Mouse (Mus musculus): Measurements from ENCODE around the gene Lamp1. TPM values are rescaled to one million over a fixed set of nuclear protein-coding genes. Genes with fewer than 3 reads are reported as not detected.
"Not testable (repeated sequence)": the region's sequence is repeated elsewhere in the genome, so short reads cannot be mapped to it uniquely, and the experiment has no call there.

Lamp1 gene
- 236 and 247 TPM in 2 replicates for polyA plus RNA-seq (2016; fragmentation: Nextera tagmentation; extraction: Ambion mirVana)

- H3K9me3 ChIP-seq = no peaks in the 10 kb centered on the region
- H3K4me3 ChIP-seq = peak within 1 kb of the TSS; percentile 100
- H3K9ac ChIP-seq = peak within 1 kb of the TSS; percentile 98
- no peaks in the 10 kb centered on the region for H3K36me3 ChIP-seq
- H3K4me2 ChIP-seq (replicated peaks) = peak within 1 kb of the TSS; percentile 81
- WGBS = 2% methylated on average over 50 of the region's 50 CpGs
- peaks cover 10% of the 10 kb centered on the region for H3K4me1 ChIP-seq
- ATAC-seq (ENCODE audit: insufficient number of reproducible peaks, insufficient read depth, low FRiP score, low TSS enrichment) = peak; percentile 88
- no peaks in the 10 kb centered on the region for H3K27me3 ChIP-seq
- H3K27ac ChIP-seq = peak within 1 kb of the TSS; percentile 47
Measured at GRCm38 (mm10) chr8:13158718-13159376, at the start of gene Lamp1. Lamp1 (plus strand) TSS chr8:13159161.

- ATAC-seq (ENCODE audit: insufficient number of reproducible peaks, insufficient read depth, low FRiP score, low TSS enrichment) = no peak
- Histone ChIP-seq H3K4me2 (replicated peaks) (no peak overlapping the region), H3K9me3 (no peaks in the 10 kb centered on the region), H3K27me3 (no peaks in the 10 kb centered on the region), H3K4me3 (no peak overlapping the region), H3K9ac (no peak overlapping the region), H3K4me1 (peaks cover 6% of the 10 kb centered on the region), H3K27ac (no peak overlapping the region), H3K36me3 (peaks cover 14% of the 10 kb centered on the region)
- WGBS = 79% methylated on average over 1 of the region's 1 CpGs
Measured at GRCm38 (mm10) chr8:13109416-13109960, 49.5 kb upstream of the Lamp1 start.

GRCm38 (mm10) chr8:13111917-13112316, 47.0 kb upstream of the Lamp1 start:
- H3K4me2 ChIP-seq (replicated peaks) = no peak overlapping the region

GRCm38 (mm10) chr8:13113232-13113631, 45.7 kb upstream of the Lamp1 start:
- 91% methylated on average over 4 of the region's 4 CpGs for WGBS
- no peaks in the 10 kb centered on the region for H3K27me3 ChIP-seq
- no peaks in the 10 kb centered on the region for H3K9me3 ChIP-seq

More at GRCm38 (mm10) chr8:13111917-13112316, 47.0 kb upstream of the Lamp1 start:
- Histone ChIP-seq H3K27ac (no peak overlapping the region), H3K36me3 (peaks cover 24% of the 10 kb centered on the region), H3K27me3 (no peaks in the 10 kb centered on the region), H3K4me1 (no peaks in the 10 kb centered on the region), H3K9ac (no peak overlapping the region), H3K9me3 (no peaks in the 10 kb centered on the region), H3K4me3 (no peak overlapping the region)
- no peak for ATAC-seq (ENCODE audit: insufficient number of reproducible peaks, insufficient read depth, low FRiP score, low TSS enrichment)
- WGBS = 87% methylated on average over 11 of the region's 11 CpGs

GRCm38 (mm10) chr8:13117096-13117495, 41.9 kb upstream of the Lamp1 start:
- 85% methylated on average over 2 of the region's 2 CpGs for WGBS
- Histone ChIP-seq H3K4me1 (no peaks in the 10 kb centered on the region), H3K27me3 (no peaks in the 10 kb centered on the region), H3K36me3 (peaks cover 48% of the 10 kb centered on the region), H3K4me2 (replicated peaks) (no peak overlapping the region), H3K27ac (no peak overlapping the region), H3K9ac (no peak overlapping the region), H3K9me3 (no peaks in the 10 kb centered on the region), H3K4me3 (no peak overlapping the region)
- ATAC-seq (ENCODE audit: insufficient number of reproducible peaks, insufficient read depth, low FRiP score, low TSS enrichment) = no peak

More at GRCm38 (mm10) chr8:13113232-13113631, 45.7 kb upstream of the Lamp1 start:
- no peak overlapping the region for H3K4me2 ChIP-seq (replicated peaks)
- H3K4me1 ChIP-seq = no peaks in the 10 kb centered on the region
- H3K27ac ChIP-seq = no peak overlapping the region
- H3K4me3 ChIP-seq = no peak overlapping the region
- ATAC-seq (ENCODE audit: insufficient number of reproducible peaks, insufficient read depth, low FRiP score, low TSS enrichment) = no peak
- H3K36me3 ChIP-seq = peaks cover 32% of the 10 kb centered on the region
- H3K9ac ChIP-seq = no peak overlapping the region

DNA sequence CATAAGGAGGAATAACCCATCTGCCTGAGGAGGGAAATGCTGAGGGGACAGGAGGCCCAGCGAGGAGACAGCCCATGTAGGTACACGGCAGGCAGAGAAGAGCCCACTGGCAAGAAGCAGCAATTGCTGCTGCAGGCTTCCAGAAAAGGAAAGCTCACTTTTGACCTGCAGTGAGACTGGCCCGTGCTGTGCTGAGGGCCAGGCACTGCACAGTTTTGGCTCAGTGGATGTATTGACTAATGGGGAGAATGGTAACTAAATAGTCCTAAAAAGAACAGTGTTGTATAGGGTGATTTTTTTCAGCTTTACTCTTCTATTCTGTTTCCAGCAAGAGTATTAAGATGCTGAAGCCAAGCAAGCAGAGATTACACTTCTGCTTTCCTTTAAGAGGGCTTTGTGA, 40.4 kb upstream of the Lamp1 start:
- Histone ChIP-seq H3K27ac (no peak overlapping the region), H3K27me3 (no peaks in the 10 kb centered on the region), H3K36me3 (peaks cover 47% of the 10 kb centered on the region), H3K4me2 (replicated peaks) (no peak overlapping the region), H3K9ac (no peak overlapping the region), H3K9me3 (no peaks in the 10 kb centered on the region), H3K4me1 (no peaks in the 10 kb centered on the region), H3K4me3 (no peak overlapping the region)
- ATAC-seq (ENCODE audit: insufficient number of reproducible peaks, insufficient read depth, low FRiP score, low TSS enrichment) = no peak
- 84% methylated on average over 3 of the region's 3 CpGs for WGBS

GRCm38 (mm10) chr8:13120882-13121665, 37.9 kb upstream of the Lamp1 start:
- Histone ChIP-seq H3K9ac (no peak overlapping the region), H3K27ac (no peak overlapping the region), H3K4me3 (no peak overlapping the region), H3K9me3 (no peaks in the 10 kb centered on the region), H3K27me3 (no peaks in the 10 kb centered on the region), H3K4me1 (no peaks in the 10 kb centered on the region), H3K36me3 (peaks cover 55% of the 10 kb centered on the region), H3K4me2 (replicated peaks) (no peak overlapping the region)
- WGBS = 92% methylated on average over 7 of the region's 7 CpGs
- no peak for ATAC-seq (ENCODE audit: insufficient number of reproducible peaks, insufficient read depth, low FRiP score, low TSS enrichment)

DNA sequence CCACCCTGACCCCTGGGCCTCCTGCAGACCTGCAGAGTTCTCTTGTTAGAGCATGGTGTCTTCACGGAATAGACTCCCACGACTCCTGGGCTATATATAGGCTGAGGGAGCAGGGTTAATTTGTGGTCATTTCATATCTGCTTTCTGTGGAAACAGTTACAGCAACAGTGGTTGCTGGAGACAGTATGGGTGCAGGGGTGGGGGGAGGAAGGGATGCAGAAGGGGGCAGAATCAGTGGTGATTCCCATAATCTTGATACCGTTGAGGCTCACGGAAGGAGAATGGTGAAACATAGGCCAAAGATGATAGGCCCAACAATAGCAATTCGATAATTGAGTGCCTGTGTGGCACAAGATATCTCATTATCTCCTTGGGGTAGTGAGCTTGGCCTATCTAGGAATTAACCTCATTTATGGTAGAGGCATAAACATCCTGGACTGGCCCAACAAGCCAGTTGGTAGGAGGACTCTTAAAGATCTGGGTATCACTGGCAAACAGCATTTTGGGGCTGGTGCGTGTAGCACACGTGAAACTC, 36.0 kb upstream of the Lamp1 start:
- 91% methylated on average over 7 of the region's 7 CpGs for WGBS
- Histone ChIP-seq H3K27ac (no peak overlapping the region), H3K4me3 (no peak overlapping the region), H3K9me3 (no peaks in the 10 kb centered on the region), H3K36me3 (peaks cover 64% of the 10 kb centered on the region), H3K27me3 (no peaks in the 10 kb centered on the region), H3K9ac (no peak overlapping the region), H3K4me2 (replicated peaks) (no peak overlapping the region), H3K4me1 (no peaks in the 10 kb centered on the region)
- ATAC-seq (ENCODE audit: insufficient number of reproducible peaks, insufficient read depth, low FRiP score, low TSS enrichment) = no peak

GRCm38 (mm10) chr8:13124897-13125296, 34.1 kb upstream of the Lamp1 start:
- Histone ChIP-seq H3K4me1 (no peaks in the 10 kb centered on the region), H3K27me3 (no peaks in the 10 kb centered on the region), H3K9ac (no peak overlapping the region), H3K36me3 (peaks cover 66% of the 10 kb centered on the region), H3K9me3 (no peaks in the 10 kb centered on the region), H3K4me3 (no peak overlapping the region), H3K4me2 (replicated peaks) (no peak overlapping the region), H3K27ac (no peak overlapping the region)
- ATAC-seq (ENCODE audit: insufficient number of reproducible peaks, insufficient read depth, low FRiP score, low TSS enrichment) = no peak
- 94% methylated on average over 8 of the region's 8 CpGs for WGBS

DNA sequence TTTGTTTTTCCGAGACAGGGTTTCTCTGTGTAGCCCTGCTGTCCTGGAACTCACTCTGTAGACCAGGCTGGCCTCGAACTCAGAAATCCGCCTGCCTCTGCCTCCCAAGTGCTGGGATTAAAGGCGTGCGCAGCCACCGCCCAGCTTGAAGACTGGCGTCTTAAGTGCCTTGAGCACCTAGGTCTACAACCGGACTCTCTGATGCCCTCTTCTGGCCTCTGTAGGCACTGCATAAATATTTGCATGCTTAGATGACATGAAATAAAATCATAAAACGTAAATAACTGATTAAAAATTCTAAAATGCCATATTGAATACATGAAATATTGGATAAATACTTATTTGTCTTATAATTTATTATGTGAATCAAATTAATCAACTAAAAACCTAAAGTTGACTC, 26.7 kb upstream of the Lamp1 start:
- not testable (repeated sequence) for H3K4me2 ChIP-seq (replicated peaks); ATAC-seq (ENCODE audit: insufficient number of reproducible peaks, insufficient read depth, low FRiP score, low TSS enrichment); H3K9me3 ChIP-seq; H3K4me3 ChIP-seq; H3K27ac ChIP-seq; H3K4me1 ChIP-seq; H3K27me3 ChIP-seq; H3K9ac ChIP-seq
- peaks cover 85% of the 10 kb centered on the region for H3K36me3 ChIP-seq
- WGBS = 73% methylated on average over 9 of the region's 9 CpGs

DNA sequence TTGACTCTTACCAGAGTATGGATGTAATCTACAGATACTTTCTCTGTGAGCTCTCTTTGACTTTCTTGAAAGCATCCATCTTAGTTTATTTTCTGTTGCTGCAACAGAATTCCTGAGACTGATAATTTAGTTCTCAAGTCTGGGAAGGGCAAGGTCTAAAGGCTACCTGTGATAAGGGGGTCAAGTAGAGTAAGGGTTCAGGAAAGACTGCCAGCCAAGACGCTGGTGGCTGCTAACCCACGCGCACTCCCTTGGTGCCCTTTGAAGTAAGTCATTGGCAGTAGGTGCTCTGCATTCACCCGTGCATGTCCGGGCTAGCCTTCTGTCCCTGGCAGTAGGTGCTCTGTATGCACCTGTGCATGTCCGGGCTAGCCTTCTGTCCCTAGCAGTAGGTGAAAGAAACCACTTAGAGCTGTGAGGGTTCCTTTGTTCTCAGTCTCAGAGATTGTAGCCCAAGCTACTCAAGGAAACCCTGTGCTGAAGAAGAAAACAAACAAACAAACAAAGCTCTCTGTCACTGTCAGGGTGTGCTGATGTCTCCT, 19.2 kb upstream of the Lamp1 start:
- Histone ChIP-seq H3K27me3 (no peaks in the 10 kb centered on the region), H3K27ac (no peak overlapping the region), H3K9ac (no peak overlapping the region), H3K4me3 (no peak overlapping the region), H3K4me1 (no peaks in the 10 kb centered on the region), H3K4me2 (replicated peaks) (no peak overlapping the region), H3K9me3 (no peaks in the 10 kb centered on the region), H3K36me3 (peaks cover 94% of the 10 kb centered on the region)
- WGBS = 96% methylated on average over 6 of the region's 6 CpGs
- no peak for ATAC-seq (ENCODE audit: insufficient number of reproducible peaks, insufficient read depth, low FRiP score, low TSS enrichment)

Data from embryonic facial prominence, embryonic 12.5 days (tissue).